Mouse (Mus musculus) layer of hippocampus, postnatal 25 days (tissue): Measurements from ENCODE around the gene Tm4sf1. TPM values are rescaled to one million over a fixed set of nuclear protein-coding genes. Genes with fewer than 3 reads are reported as not detected.

Experiments used
- DNase-seq, 2 experiments: peaks; one replicate each; pipeline ENCODE4 v3.0.0; 2022; ENCODE audit warnings: mixed read lengths in 2 of 2, low spot score in 1 of 2; ENCODE audit errors: extremely low spot score in 1 of 2
- total RNA-seq, 2 experiments: library from RNA; stranded (reverse); gene quantifications; 2 replicates each; pipeline ENCODE4 v1.2.3; 2021

Gene Tm4sf1
- total RNA-seq: 10 to 100 TPM; 11.0 to 12.9 TPM

GRCm38 (mm10) chr3:57301921-57302539, at the start of gene Tm4sf1:
Gene Tm4sf1 (minus strand): TSS chr3:57301988.
- DNase-seq: no peak

GRCm38 (mm10) chr3:57344811-57345210, 43.0 kb upstream of the Tm4sf1 start:
- DNase-seq: no peak

- no peak for DNase-seq
Measured at GRCm38 (mm10) chr3:57343837-57344607, 42.2 kb upstream of the Tm4sf1 start.

GRCm38 (mm10) chr3:57342976-57343375, 41.2 kb upstream of the Tm4sf1 start:
- DNase-seq: no peak

- no peak for DNase-seq
Measured at GRCm38 (mm10) chr3:57341321-57341720, 39.5 kb upstream of the Tm4sf1 start.

- DNase-seq: no peak
Measured at GRCm38 (mm10) chr3:57335080-57335815, 33.5 kb upstream of the Tm4sf1 start.

GRCm38 (mm10) chr3:57327941-57328340, 26.2 kb upstream of the Tm4sf1 start:
- DNase-seq: no peak

- no peak for DNase-seq
Measured at GRCm38 (mm10) chr3:57307076-57307475, 5.3 kb upstream of the Tm4sf1 start.

- DNase-seq: no peak
Measured at GRCm38 (mm10) chr3:57305564-57305963, 3.8 kb upstream of the Tm4sf1 start.

GRCm38 (mm10) chr3:57304484-57304883, 2.7 kb upstream of the Tm4sf1 start:
- DNase-seq: no peak

GRCm38 (mm10) chr3:57304050-57304449, 2.3 kb upstream of the Tm4sf1 start:
- no peak for DNase-seq

- DNase-seq: no peak
Measured at GRCm38 (mm10) chr3:57303486-57303885, 1.7 kb upstream of the Tm4sf1 start.

- DNase-seq: no peak
Measured at GRCm38 (mm10) chr3:57302886-57303285, 1.1 kb upstream of the Tm4sf1 start.

- no peak for DNase-seq
Measured at GRCm38 (mm10) chr3:57301366-57301765, 422 bp downstream of the Tm4sf1 start.

GRCm38 (mm10) chr3:57297991-57298390, 3.8 kb downstream of the Tm4sf1 start:
- no peak for DNase-seq

GRCm38 (mm10) chr3:57296574-57296973, 5.2 kb downstream of the Tm4sf1 start:
- no peak for DNase-seq

GRCm38 (mm10) chr3:57295631-57296030, 6.2 kb downstream of the Tm4sf1 start:
- DNase-seq: no peak

- DNase-seq: no peak
Measured at GRCm38 (mm10) chr3:57294742-57295525, 6.9 kb downstream of the Tm4sf1 start.

GRCm38 (mm10) chr3:57293925-57294324, 7.9 kb downstream of the Tm4sf1 start:
- no peak for DNase-seq

- DNase-seq: no peak
Measured at GRCm38 (mm10) chr3:57292826-57293225, 9.0 kb downstream of the Tm4sf1 start.
